Mouse (Mus musculus) heart, embryonic 15.5 days (tissue): ENCODE measurements around the gene Car10. TPM values are rescaled to one million over a fixed set of nuclear protein-coding genes. Genes with fewer than 3 reads are reported as not detected.

ENCODE experiments used
- ATAC-seq: fragments of 200-750 bp; cut with Nextera tagmentation; replicated peaks from 2 replicates; pipeline ENCODE4 v1.8.0; 2017; ENCODE audit warnings: low read depth, moderate TSS enrichment; ENCODE audit not compliant: insufficient number of reproducible peaks, insufficient read depth, low FRiP score
- H3K27ac ChIP-seq: fragments of 300-500 bp; sonication (generic); 2 replicates; pipeline ENCODE4 v1.5.1; 2015; ENCODE audit warnings: mild to moderate bottlenecking, inconsistent platforms
- H3K27me3 ChIP-seq: fragments of 300-500 bp; sonication (generic); 2 replicates; pipeline ENCODE4 v1.6.1; 2015; ENCODE audit warnings: inconsistent platforms
- H3K36me3 ChIP-seq: fragments of 300-500 bp; sonication (generic); 2 replicates; pipeline ENCODE4 v1.6.1; 2015; ENCODE audit warnings: mild to moderate bottlenecking, inconsistent platforms
- H3K4me1 ChIP-seq: fragments of 300-500 bp; sonication (generic); replicated peaks from 2 replicates; pipeline ENCODE4 v1.6.1; 2015; ENCODE audit warnings: inconsistent platforms
- H3K4me2 ChIP-seq: fragments of 300-500 bp; sonication (generic); 2 replicates; pipeline ENCODE4 v1.6.1; 2015; ENCODE audit warnings: inconsistent platforms, mild to moderate bottlenecking, moderate library complexity
- H3K4me3 ChIP-seq: fragments of 300-500 bp; sonication (generic); 2 replicates; pipeline ENCODE4 v1.5.1; 2015; ENCODE audit warnings: mild to moderate bottlenecking, inconsistent platforms
- H3K9ac ChIP-seq: fragments of 300-500 bp; sonication (generic); 2 replicates; pipeline ENCODE4 v1.6.1; 2015; ENCODE audit warnings: mild to moderate bottlenecking, inconsistent platforms
- H3K9me3 ChIP-seq: fragments of 300-500 bp; sonication (generic); replicated peaks from 2 replicates; pipeline ENCODE4 v1.6.1; 2016; ENCODE audit warnings: inconsistent platforms
- WGBS: fragments of 180-500 bp; shearing (Covaris S2); methylation state at CpG from one replicate; pipeline ENCODE4 v1.1.7; 2015; ENCODE audit warnings: mixed read lengths; 5-methylcytosine and 5-hydroxymethylcytosine counted together
- polyA plus RNA-seq: library from polyadenylated mRNA; unstranded; fragments of >200 nt; fragmentation: Nextera tagmentation; extraction: Ambion mirVana; gene quantifications from 2 replicates; pipeline ENCODE4 v1.2.1, GENCODE M21; 2015

Car10 gene
- polyA plus RNA-seq, 1 experiment from 2014 or later: 0.18 TPM

- H3K4me2 ChIP-seq: no peak overlapping the region
- H3K4me3 ChIP-seq: no peak overlapping the region
- H3K9ac ChIP-seq: no peak overlapping the region
- H3K4me1 ChIP-seq: no peaks in the 10 kb centered on the region
- no peaks in the 10 kb centered on the region for H3K9me3 ChIP-seq
- H3K36me3 ChIP-seq: no peaks in the 10 kb centered on the region
- H3K27me3 ChIP-seq: no peaks in the 10 kb centered on the region
- no peak for ATAC-seq
- H3K27ac ChIP-seq: no peak overlapping the region
- 9% methylated on average over 2 of the region's 2 CpGs for WGBS
These were observed 496.2 kb downstream of the Car10 start for GRCm38 (mm10) chr11:93594033-93594432.

GRCm38 (mm10) chr11:93598175-93598574 lies 500.3 kb downstream of the Car10 start:
- no peak overlapping the region for H3K4me3 ChIP-seq
- no peaks in the 10 kb centered on the region for H3K27me3 ChIP-seq
- WGBS: 44% methylated on average over 4 of the region's 4 CpGs

GRCm38 (mm10) chr11:93599755-93600154 lies 501.9 kb downstream of the Car10 start:
- H3K36me3 ChIP-seq: no peaks in the 10 kb centered on the region
- H3K27me3 ChIP-seq: no peaks in the 10 kb centered on the region
- H3K9me3 ChIP-seq: no peaks in the 10 kb centered on the region
- H3K4me3 ChIP-seq: no peak overlapping the region
- no peak overlapping the region for H3K4me2 ChIP-seq
- no peak overlapping the region for H3K27ac ChIP-seq
- no peak overlapping the region for H3K9ac ChIP-seq
- no peaks in the 10 kb centered on the region for H3K4me1 ChIP-seq
- WGBS: 63% methylated on average over 3 of the region's 3 CpGs
- no peak for ATAC-seq

More at GRCm38 (mm10) chr11:93598175-93598574, 500.3 kb downstream of the Car10 start:
- Histone ChIP-seq H3K27ac (no peak overlapping the region), H3K4me1 (no peaks in the 10 kb centered on the region), H3K4me2 (no peak overlapping the region), H3K9me3 (no peaks in the 10 kb centered on the region), H3K9ac (no peak overlapping the region), H3K36me3 (no peaks in the 10 kb centered on the region)
- no peak for ATAC-seq

- H3K27ac ChIP-seq: no peak overlapping the region
- H3K27me3 ChIP-seq: no peaks in the 10 kb centered on the region
- no peak overlapping the region for H3K4me3 ChIP-seq
- 83% methylated on average over 1 of the region's 1 CpGs for WGBS
- no peaks in the 10 kb centered on the region for H3K36me3 ChIP-seq
- ATAC-seq: no peak
- no peaks in the 10 kb centered on the region for H3K4me1 ChIP-seq
- no peak overlapping the region for H3K9ac ChIP-seq
- no peak overlapping the region for H3K4me2 ChIP-seq
- H3K9me3 ChIP-seq: no peaks in the 10 kb centered on the region
These were observed 505.7 kb downstream of the Car10 start for GRCm38 (mm10) chr11:93603575-93603974.

GRCm38 (mm10) chr11:93607111-93607510 lies 509.3 kb downstream of the Car10 start:
- Histone ChIP-seq H3K27me3 (no peaks in the 10 kb centered on the region), H3K36me3 (no peaks in the 10 kb centered on the region), H3K9ac (no peak overlapping the region), H3K4me2 (no peak overlapping the region), H3K4me3 (no peak overlapping the region), H3K27ac (no peak overlapping the region), H3K4me1 (no peaks in the 10 kb centered on the region), H3K9me3 (no peaks in the 10 kb centered on the region)
- 77% methylated on average over 1 of the region's 1 CpGs for WGBS
- no peak for ATAC-seq

GRCm38 (mm10) chr11:93608716-93609115 lies 510.9 kb downstream of the Car10 start:
- Histone ChIP-seq H3K9me3 (no peaks in the 10 kb centered on the region), H3K27ac (no peak overlapping the region), H3K4me3 (no peak overlapping the region), H3K4me1 (no peaks in the 10 kb centered on the region), H3K27me3 (no peaks in the 10 kb centered on the region), H3K4me2 (no peak overlapping the region), H3K36me3 (no peaks in the 10 kb centered on the region), H3K9ac (no peak overlapping the region)
- 57% methylated on average over 7 of the region's 7 CpGs for WGBS
- ATAC-seq: no peak

- H3K4me3 ChIP-seq: no peak overlapping the region
- no peak overlapping the region for H3K9ac ChIP-seq
- no peaks in the 10 kb centered on the region for H3K36me3 ChIP-seq
- 77% methylated on average over 4 of the region's 4 CpGs for WGBS
- no peak for ATAC-seq
- H3K27ac ChIP-seq: no peak overlapping the region
- H3K9me3 ChIP-seq: no peaks in the 10 kb centered on the region
- no peak overlapping the region for H3K4me2 ChIP-seq
- no peaks in the 10 kb centered on the region for H3K27me3 ChIP-seq
- no peaks in the 10 kb centered on the region for H3K4me1 ChIP-seq
These were observed 514.2 kb downstream of the Car10 start for GRCm38 (mm10) chr11:93612071-93612470.

- no peak overlapping the region for H3K4me3 ChIP-seq
- no peak overlapping the region for H3K9ac ChIP-seq
- H3K9me3 ChIP-seq: no peaks in the 10 kb centered on the region
- H3K36me3 ChIP-seq: no peaks in the 10 kb centered on the region
- no peak for ATAC-seq
- H3K4me2 ChIP-seq: no peak overlapping the region
- no peaks in the 10 kb centered on the region for H3K4me1 ChIP-seq
- H3K27me3 ChIP-seq: no peaks in the 10 kb centered on the region
- H3K27ac ChIP-seq: no peak overlapping the region
These were observed 517.0 kb downstream of the Car10 start for GRCm38 (mm10) chr11:93614851-93615250.

GRCm38 (mm10) chr11:93623605-93624004 lies 525.8 kb downstream of the Car10 start:
- H3K9ac ChIP-seq: no peak overlapping the region
- H3K27me3 ChIP-seq: no peaks in the 10 kb centered on the region
- H3K27ac ChIP-seq: no peak overlapping the region
- 75% methylated on average over 5 of the region's 5 CpGs for WGBS
- H3K4me3 ChIP-seq: no peak overlapping the region
- H3K36me3 ChIP-seq: no peaks in the 10 kb centered on the region
- no peaks in the 10 kb centered on the region for H3K4me1 ChIP-seq
- H3K9me3 ChIP-seq: no peaks in the 10 kb centered on the region
- no peak for ATAC-seq
- H3K4me2 ChIP-seq: no peak overlapping the region

GRCm38 (mm10) chr11:93639410-93639809 lies 541.6 kb downstream of the Car10 start:
- H3K4me3 ChIP-seq: no peak overlapping the region
- H3K9ac ChIP-seq: no peak overlapping the region
- H3K27me3 ChIP-seq: no peaks in the 10 kb centered on the region
- no peaks in the 10 kb centered on the region for H3K9me3 ChIP-seq
- H3K4me1 ChIP-seq: peaks cover 7% of the 10 kb centered on the region; the same call in 1 of the 2 replicates
- ATAC-seq: no peak
- no peak overlapping the region for H3K4me2 ChIP-seq
- H3K27ac ChIP-seq: no peak overlapping the region
- H3K36me3 ChIP-seq: no peaks in the 10 kb centered on the region
- 52% methylated on average over 3 of the region's 3 CpGs for WGBS

- Histone ChIP-seq H3K27ac (no peak overlapping the region), H3K4me1 (peaks cover 7% of the 10 kb centered on the region; the same call in 1 of the 2 replicates), H3K4me2 (no peak overlapping the region), H3K36me3 (no peaks in the 10 kb centered on the region), H3K9me3 (no peaks in the 10 kb centered on the region), H3K9ac (no peak overlapping the region), H3K27me3 (no peaks in the 10 kb centered on the region), H3K4me3 (no peak overlapping the region)
- 46% methylated on average over 5 of the region's 5 CpGs for WGBS
- ATAC-seq: no peak
These were observed 543.1 kb downstream of the Car10 start for GRCm38 (mm10) chr11:93640954-93641353.

GRCm38 (mm10) chr11:93642331-93642730 lies 544.5 kb downstream of the Car10 start:
- no peak overlapping the region for H3K9ac ChIP-seq
- no peak overlapping the region for H3K4me3 ChIP-seq
- peaks cover 7% of the 10 kb centered on the region; the same call in 1 of the 2 replicates for H3K4me1 ChIP-seq
- H3K27me3 ChIP-seq: no peaks in the 10 kb centered on the region
- no peaks in the 10 kb centered on the region for H3K9me3 ChIP-seq
- WGBS: 81% methylated on average over 1 of the region's 1 CpGs
- no peaks in the 10 kb centered on the region for H3K36me3 ChIP-seq
- no peak overlapping the region for H3K27ac ChIP-seq
- no peak overlapping the region for H3K4me2 ChIP-seq
- ATAC-seq: no peak
